Mouse (Mus musculus) hindbrain, embryonic 12.5 days (tissue): ENCODE results near the gene Ddx23. TPM values are rescaled to one million over a fixed set of nuclear protein-coding genes. Genes with fewer than 3 reads are reported as not detected.

ENCODE experiments used
- ATAC-seq: fragments of 200-750 bp; cut with Nextera tagmentation; 2 replicates; pipeline ENCODE4 v1.8.0; 2017; ENCODE audit warnings: moderate TSS enrichment; ENCODE audit not compliant: low FRiP score
- H3K27ac ChIP-seq: fragments of 300-500 bp; sonication (generic); 2 replicates; pipeline ENCODE4 v1.5.1; 2016; ENCODE audit warnings: mild to moderate bottlenecking
- H3K27me3 ChIP-seq: fragments of 300-500 bp; sonication (generic); 2 replicates; pipeline ENCODE4 v1.6.1; 2016; ENCODE audit warnings: mild to moderate bottlenecking
- H3K36me3 ChIP-seq: fragments of 300-500 bp; sonication (generic); 2 replicates; pipeline ENCODE4 v1.6.1; 2016; ENCODE audit warnings: mild to moderate bottlenecking
- H3K4me1 ChIP-seq: fragments of 300-500 bp; sonication (generic); 2 replicates; pipeline ENCODE4 v1.6.1; 2016
- H3K4me2 ChIP-seq: fragments of 300-500 bp; sonication (generic); replicated peaks from 2 replicates; pipeline ENCODE4 v1.6.1; 2016; ENCODE audit warnings: mild to moderate bottlenecking
- H3K4me3 ChIP-seq: fragments of 300-500 bp; sonication (generic); 2 replicates; pipeline ENCODE4 v1.5.1; 2016; ENCODE audit warnings: mild to moderate bottlenecking
- H3K9ac ChIP-seq: fragments of 300-500 bp; sonication (generic); 2 replicates; pipeline ENCODE4 v1.6.1; 2016; ENCODE audit warnings: mild to moderate bottlenecking, moderate library complexity
- H3K9me3 ChIP-seq: fragments of 300-500 bp; sonication (generic); replicated peaks from 2 replicates; pipeline ENCODE4 v1.6.1; 2016; ENCODE audit warnings: mild to moderate bottlenecking
- WGBS: fragments of 180-500 bp; shearing (Covaris S2); methylation state at CpG from one replicate; pipeline ENCODE4 v1.1.7; 2016; 5-methylcytosine and 5-hydroxymethylcytosine counted together
- polyA plus RNA-seq: library from polyadenylated mRNA; unstranded; fragments of >200 nt; fragmentation: Nextera tagmentation; extraction: Ambion mirVana; gene quantifications from 2 replicates; pipeline ENCODE4 v1.2.1, GENCODE M21; 2016

Ddx23 gene
- polyA plus RNA-seq, 1 experiment from 2014 or later = 21.9 TPM

DNA sequence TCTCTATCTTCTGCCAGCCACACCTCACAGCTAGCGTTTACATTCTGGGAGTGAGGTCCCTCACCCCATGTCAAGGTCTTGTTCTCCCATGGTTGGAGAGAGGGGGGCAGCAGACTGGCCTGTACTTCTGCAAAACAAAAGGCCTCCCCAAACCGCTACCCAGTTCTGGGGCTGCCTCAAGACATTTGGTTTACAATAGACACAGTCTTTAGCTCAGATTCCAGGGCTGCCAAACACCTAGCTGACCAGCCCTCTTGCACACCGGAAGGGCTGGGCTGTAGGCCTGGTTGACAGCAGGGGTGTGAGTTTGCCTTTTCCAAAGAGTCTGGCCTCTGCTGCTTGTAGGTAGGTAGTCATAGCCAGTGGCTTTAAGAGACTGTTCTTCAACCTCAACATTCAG, 25.5 kb downstream of the Ddx23 start:
- Histone ChIP-seq H3K27me3 (peaks cover 18% of the 10 kb centered on the region; the same call in 1 of the 2 replicates), H3K4me2 (peak overlapping the region; percentile 88), H3K4me3 (peak overlapping the region; percentile 83; the same call in 1 of the 2 replicates), H3K27ac (no peak overlapping the region), H3K9ac (peak overlapping the region; percentile 94; the same call in 1 of the 2 replicates), H3K36me3 (peaks cover 32% of the 10 kb centered on the region), H3K9me3 (no peaks in the 10 kb centered on the region), H3K4me1 (peaks cover 46% of the 10 kb centered on the region)
- WGBS = 32% methylated on average over 3 of the region's 3 CpGs
- ATAC-seq = no peak

DNA sequence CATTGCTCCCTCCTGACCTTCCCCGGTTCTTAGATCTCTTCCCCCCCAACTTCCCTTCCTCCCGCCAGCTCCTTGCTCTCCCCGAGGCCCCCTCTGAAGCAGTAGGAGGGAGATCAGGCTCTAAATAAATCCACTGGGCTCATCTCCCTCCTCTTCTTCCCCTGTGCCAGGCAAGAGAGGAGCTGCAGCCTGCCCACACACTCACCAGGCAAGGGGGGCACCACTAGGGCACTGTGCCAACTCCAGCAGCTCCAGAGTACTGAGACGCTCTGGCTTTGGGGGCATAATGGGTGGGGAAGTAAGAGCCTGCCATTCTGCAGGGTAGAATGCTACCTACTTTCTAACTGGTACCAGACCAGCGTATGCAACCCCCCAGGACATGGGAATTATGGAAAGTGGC, 26.2 kb downstream of the Ddx23 start:
- peaks cover 52% of the 10 kb centered on the region for H3K4me1 ChIP-seq
- H3K27me3 ChIP-seq = peaks cover 20% of the 10 kb centered on the region
- H3K4me3 ChIP-seq = peak overlapping the region; percentile 83
- peak overlapping the region; percentile 94 for H3K9ac ChIP-seq
- no peak overlapping the region for H3K27ac ChIP-seq
- WGBS = 49% methylated on average over 5 of the region's 5 CpGs
- ATAC-seq = no peak
- H3K4me2 ChIP-seq = peak overlapping the region; percentile 88
- no peaks in the 10 kb centered on the region for H3K9me3 ChIP-seq
- H3K36me3 ChIP-seq = peaks cover 26% of the 10 kb centered on the region

DNA sequence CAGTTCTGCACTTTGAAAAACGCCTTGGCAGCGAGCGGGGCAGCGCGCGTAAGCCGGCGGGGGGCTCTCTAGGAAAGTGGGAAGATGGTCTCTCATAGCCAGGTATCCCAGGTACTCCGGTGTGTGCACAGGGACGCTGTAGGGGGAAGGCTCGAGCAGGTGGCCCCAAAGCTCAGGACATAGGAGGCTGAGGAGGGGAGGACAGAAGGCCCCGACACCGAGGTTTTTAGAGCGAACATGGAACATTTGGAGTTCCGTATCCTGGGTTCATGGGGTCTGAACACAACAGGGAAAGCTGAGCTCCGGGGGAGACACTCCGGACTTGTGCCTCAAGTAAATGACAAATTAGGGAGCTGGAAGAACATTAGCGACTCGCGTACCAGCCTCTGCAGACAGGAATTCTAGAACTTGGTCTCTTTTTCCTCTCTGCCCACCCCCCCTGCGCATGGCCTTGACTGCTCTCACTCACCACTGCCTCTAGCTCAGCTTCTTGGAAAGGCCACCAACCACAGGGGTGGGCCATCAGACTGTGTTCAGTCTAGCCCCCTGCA, 27.3 kb downstream of the Ddx23 start:
- peak overlapping the region; percentile 83 for H3K4me3 ChIP-seq
- H3K9me3 ChIP-seq = no peaks in the 10 kb centered on the region
- peak overlapping the region; percentile 99 for H3K27ac ChIP-seq
- peak; percentile 4; the same call in 1 of the 2 replicates for ATAC-seq
- H3K4me2 ChIP-seq = peak overlapping the region; percentile 88
- peaks cover 61% of the 10 kb centered on the region for H3K4me1 ChIP-seq
- 1% methylated on average over 21 of the region's 21 CpGs for WGBS
- H3K36me3 ChIP-seq = peaks cover 14% of the 10 kb centered on the region
- peak overlapping the region; percentile 94 for H3K9ac ChIP-seq
- peaks cover 31% of the 10 kb centered on the region for H3K27me3 ChIP-seq

DNA sequence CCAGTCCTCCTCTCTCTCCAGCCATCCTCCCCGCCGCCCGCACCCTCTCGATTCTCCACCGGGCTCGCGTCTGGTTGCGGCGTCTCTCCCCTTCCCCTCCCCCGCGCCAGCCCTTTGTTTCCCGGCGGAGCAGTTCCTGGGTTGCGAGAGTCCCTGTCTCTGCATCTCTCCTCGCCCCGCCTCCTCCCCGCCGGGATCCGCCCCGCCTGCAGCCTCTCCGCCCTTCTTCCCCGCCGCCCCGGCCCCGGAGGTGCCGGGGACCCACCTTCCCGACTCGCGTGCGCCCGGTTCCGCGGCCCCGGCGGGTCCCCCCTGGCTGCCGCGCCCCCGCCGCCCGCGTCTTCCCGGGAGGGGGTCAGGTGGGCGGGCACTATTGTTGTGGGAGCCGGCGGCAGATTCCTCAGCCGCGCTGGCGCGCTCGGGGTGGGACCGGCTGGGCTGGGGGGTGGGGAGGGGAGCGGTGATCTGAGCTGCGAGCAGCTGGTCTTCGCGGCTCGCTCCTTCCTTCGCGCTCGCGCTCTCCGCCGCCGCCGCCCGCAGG, 28.1 kb downstream of the Ddx23 start:
- peak; percentile 77 for ATAC-seq
- Histone ChIP-seq H3K9me3 (no peaks in the 10 kb centered on the region), H3K4me1 (peaks cover 66% of the 10 kb centered on the region), H3K4me3 (peak overlapping the region; percentile 83), H3K4me2 (peak overlapping the region; percentile 88), H3K36me3 (peaks cover 7% of the 10 kb centered on the region; the same call in 1 of the 2 replicates), H3K27ac (peak overlapping the region; percentile 99), H3K27me3 (peaks cover 39% of the 10 kb centered on the region), H3K9ac (peak overlapping the region; percentile 94)
- 2% methylated on average over 51 of the region's 65 CpGs for whole genome bisulfite sequencing

DNA sequence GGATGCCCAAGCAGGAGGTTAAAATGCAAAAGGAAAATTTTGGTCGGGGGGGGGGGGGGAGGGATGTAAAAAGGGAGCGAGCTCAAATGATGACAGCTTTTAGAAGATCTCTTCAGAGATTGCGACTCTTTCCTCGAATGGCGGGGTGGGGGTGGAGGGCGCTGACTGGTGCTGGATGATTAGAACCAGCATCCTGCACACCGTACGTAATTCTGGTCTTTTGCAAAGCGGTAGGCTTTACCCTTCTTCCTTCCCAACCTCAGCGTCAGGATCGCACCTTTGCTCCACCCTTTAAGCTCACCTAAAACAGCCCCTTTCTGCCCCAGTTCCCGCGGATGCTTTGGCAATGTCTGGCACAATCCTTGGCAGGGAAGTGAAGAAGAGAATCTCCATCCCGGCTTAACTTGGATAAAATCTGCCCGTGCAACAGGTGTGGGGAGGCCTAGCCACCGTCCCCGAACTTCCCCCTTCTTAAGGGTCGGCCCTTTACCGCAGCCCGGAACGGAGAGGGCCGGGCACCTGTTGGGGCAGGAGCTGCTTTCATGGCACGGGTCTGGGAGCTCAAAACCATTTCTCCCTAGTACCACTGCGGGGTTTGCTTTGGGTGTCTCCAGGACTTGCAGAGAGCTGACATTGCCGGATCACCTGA, 28.7 kb downstream of the Ddx23 start:
- Histone ChIP-seq H3K4me3 (peak overlapping the region; percentile 83), H3K27ac (peak overlapping the region; percentile 99), H3K9ac (peak overlapping the region; percentile 94), H3K4me1 (peaks cover 70% of the 10 kb centered on the region), H3K27me3 (peaks cover 41% of the 10 kb centered on the region), H3K36me3 (0 out of 2 replicates have a peak, but pooled peaks cover under 1% of the 10 kb centered on the region), H3K4me2 (peak overlapping the region; percentile 88), H3K9me3 (no peaks in the 10 kb centered on the region)
- ATAC-seq = peak; percentile 11
- under 1% methylated on average over 25 of the region's 25 CpGs for WGBS

DNA sequence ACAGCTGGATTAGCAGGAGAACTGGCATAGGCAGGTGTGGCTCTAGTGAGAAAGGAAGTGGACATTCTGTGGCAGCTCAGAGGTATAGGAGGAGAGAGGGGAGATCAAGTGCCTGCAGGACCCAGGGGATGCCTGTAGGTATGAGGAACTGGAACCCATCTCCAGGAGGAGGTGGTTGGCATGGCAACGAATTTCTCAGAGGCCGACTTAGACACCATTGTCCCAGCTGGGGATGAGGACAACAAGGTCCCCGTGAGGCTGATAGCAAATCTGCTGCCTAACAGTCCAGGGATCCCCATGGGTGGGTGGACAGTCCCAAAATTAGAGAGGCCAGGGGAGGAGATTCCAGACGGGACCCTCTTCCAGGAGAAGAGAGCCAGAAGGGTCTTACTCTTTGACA, 29.8 kb downstream of the Ddx23 start:
- ATAC-seq = no peak
- peak overlapping the region; percentile 94 for H3K9ac ChIP-seq
- H3K4me3 ChIP-seq = peak overlapping the region; percentile 83
- H3K27me3 ChIP-seq = peaks cover 49% of the 10 kb centered on the region
- peaks cover 79% of the 10 kb centered on the region for H3K4me1 ChIP-seq
- peak overlapping the region; percentile 99 for H3K27ac ChIP-seq
- H3K9me3 ChIP-seq = no peaks in the 10 kb centered on the region
- WGBS = 3% methylated on average over 4 of the region's 4 CpGs
- H3K4me2 ChIP-seq = peak overlapping the region; percentile 88
- H3K36me3 ChIP-seq = no peaks in the 10 kb centered on the region

DNA sequence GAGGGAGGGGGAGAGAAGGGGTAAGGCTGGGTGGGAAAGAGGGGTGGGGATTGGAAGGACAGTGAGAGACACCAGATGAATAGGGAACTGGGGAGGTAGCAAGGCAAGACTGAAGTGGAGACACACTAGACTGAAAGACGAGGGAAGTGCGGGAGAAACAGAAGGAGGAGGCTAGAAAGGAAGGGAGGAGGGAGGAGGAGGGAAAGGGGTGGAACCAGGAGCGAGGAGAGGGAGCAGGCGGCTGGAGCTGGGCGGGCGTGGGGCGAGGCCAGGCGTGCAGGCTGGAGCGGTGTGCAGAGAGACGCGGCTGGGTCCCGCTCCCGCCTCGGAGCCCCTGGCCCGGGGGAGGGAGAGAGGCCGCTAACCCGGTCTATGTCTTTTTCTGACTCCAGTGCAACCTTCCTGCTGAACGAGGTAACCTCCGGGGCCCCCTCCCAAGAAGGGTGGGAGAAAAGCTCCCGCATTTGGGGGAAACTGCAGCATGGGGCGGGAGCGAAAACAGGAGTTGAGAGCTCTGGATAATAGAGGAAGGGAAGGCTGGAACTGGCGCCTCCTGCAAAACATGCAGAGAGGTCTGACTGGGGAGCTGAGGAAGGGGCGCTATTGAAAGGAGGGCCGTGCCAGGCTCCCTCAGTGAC, 30.5 kb downstream of the Ddx23 start:
- peaks cover 74% of the 10 kb centered on the region for H3K4me1 ChIP-seq
- ATAC-seq = peak; percentile 47
- 1% methylated on average over 15 of the region's 25 CpGs for WGBS
- H3K4me2 ChIP-seq = peak overlapping the region; percentile 88
- H3K27me3 ChIP-seq = peaks cover 51% of the 10 kb centered on the region
- H3K9ac ChIP-seq = peak overlapping the region; percentile 94
- H3K4me3 ChIP-seq = peak overlapping the region; percentile 83
- no peaks in the 10 kb centered on the region for H3K9me3 ChIP-seq
- H3K36me3 ChIP-seq = no peaks in the 10 kb centered on the region
- peak overlapping the region; percentile 99 for H3K27ac ChIP-seq

DNA sequence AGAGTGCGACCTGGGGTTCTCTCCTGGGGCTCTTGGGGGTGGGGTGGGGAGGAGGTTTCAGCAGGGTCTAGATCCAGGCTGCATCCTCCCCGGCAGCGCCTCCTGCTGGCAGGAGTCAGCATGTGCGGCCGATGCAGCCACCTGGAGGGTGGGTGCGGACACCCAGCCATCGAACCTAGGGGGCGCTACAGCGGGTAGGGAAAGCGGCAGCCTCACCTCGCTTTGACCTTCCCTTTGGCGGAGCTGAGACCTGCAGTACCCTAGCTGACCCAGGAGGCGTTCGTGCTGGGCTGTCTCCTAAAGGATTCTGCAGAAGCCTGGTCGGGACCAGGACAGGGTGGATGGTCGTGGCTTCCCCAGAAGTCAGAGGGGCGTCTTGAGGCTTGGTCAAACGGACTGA, 31.2 kb downstream of the Ddx23 start:
- ATAC-seq = peak; percentile 3; the same call in 1 of the 2 replicates
- Histone ChIP-seq H3K36me3 (no peaks in the 10 kb centered on the region), H3K4me3 (peak overlapping the region; percentile 83), H3K9ac (peak overlapping the region; percentile 94; the same call in 1 of the 2 replicates), H3K4me2 (peak overlapping the region; percentile 88), H3K27me3 (peaks cover 51% of the 10 kb centered on the region), H3K9me3 (no peaks in the 10 kb centered on the region), H3K27ac (peak overlapping the region; percentile 99), H3K4me1 (peaks cover 67% of the 10 kb centered on the region)
- 0% methylated on average over 18 of the region's 18 CpGs for WGBS

DNA sequence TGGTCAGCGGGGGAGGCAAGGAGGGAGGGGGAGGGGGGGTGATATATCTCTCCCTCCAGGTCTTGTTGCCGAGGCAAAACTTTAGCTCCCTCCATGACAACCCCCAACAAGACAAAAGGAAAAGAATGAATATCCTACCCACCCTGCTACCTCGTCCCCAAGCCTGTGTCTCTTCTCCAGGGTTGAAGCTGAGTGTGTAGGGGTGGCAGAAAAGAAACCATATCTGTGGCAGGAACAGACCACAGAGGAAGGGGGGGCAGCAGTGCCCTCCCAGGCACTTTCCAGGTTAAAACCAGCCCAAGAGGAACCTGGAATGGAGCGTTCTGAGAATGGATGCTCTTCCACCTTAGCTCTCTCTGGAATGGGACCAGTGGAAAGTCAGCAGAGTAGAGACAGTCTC, 32.2 kb downstream of the Ddx23 start, which contains the start of gene Cacnb3:
Gene Cacnb3, plus strand, starts transcription at position 301 of the 400 bp plus-strand sequence.
- H3K4me1 ChIP-seq = peaks cover 62% of the 10 kb centered on the region
- H3K4me2 ChIP-seq = peak within 1 kb of the TSS; percentile 88
- WGBS = 30% methylated on average over 4 of the region's 4 CpGs
- H3K9me3 ChIP-seq = no peaks in the 10 kb centered on the region
- no peak for ATAC-seq
- peak within 1 kb of the TSS; percentile 99 for H3K27ac ChIP-seq
- peaks cover 51% of the 10 kb centered on the region for H3K27me3 ChIP-seq
- peak within 1 kb of the TSS; percentile 83 for H3K4me3 ChIP-seq
- no peaks in the 10 kb centered on the region for H3K36me3 ChIP-seq
- peak within 1 kb of the TSS; percentile 94 for H3K9ac ChIP-seq

DNA sequence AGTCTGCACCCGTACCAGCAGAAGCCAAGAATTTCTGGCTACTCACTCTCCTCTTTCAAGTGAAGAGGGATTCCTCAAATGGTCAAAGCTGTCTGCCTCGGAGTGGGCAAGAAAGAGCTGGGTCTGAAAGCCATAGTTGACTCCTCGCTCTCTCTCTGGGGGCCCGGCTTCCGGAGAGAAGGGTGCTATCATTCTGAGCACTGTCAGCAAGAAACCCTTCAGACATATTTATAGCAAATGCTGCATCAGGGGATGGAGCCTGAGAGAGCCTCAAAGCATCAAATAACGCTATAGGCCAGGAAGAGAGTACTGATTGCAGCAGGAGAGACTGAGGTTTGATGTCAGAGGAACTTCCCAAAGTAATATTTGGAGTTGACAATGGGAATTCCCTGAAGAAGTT, 33.2 kb downstream of the Ddx23 start:
- Histone ChIP-seq H3K9ac (no peak overlapping the region), H3K4me2 (no peak overlapping the region), H3K4me1 (peaks cover 58% of the 10 kb centered on the region), H3K4me3 (no peak overlapping the region), H3K27ac (peak overlapping the region; percentile 76; the same call in 1 of the 2 replicates), H3K9me3 (no peaks in the 10 kb centered on the region), H3K27me3 (peaks cover 51% of the 10 kb centered on the region), H3K36me3 (no peaks in the 10 kb centered on the region)
- WGBS = 55% methylated on average over 6 of the region's 6 CpGs
- no peak for ATAC-seq

DNA sequence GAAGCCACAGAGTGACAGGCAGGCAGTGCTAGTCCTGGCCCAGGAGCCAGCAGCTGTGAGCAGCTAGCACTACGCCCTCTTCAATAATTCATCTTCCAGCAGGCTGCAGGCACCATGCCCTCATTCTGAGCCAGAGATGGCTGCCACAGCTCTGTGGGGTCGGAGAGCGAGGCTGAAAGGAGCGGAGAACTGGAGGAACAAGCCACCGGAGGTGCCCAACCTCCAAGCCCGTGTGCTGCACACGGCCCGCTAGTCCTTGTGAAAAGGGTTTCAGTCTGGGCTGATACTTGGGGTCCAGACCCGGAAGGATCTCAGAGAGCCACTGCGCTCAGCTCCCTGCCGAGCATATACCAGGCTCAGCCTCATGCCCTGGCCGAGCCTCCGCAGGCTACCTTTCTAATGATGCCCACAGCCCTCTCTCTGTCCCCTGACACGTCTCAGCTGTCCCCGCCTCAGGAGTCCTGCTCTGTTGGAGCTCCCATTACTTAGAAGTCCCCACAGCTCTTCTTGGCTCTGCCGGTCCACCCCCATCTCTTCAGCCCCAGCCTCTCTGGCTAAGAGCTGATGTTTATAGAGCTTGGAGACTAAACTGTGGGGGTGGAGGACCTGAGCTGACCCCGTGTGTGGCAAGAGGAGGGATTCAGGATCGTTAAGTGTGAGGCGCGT, 34.0 kb downstream of the Ddx23 start:
- H3K27me3 ChIP-seq = peaks cover 47% of the 10 kb centered on the region
- H3K36me3 ChIP-seq = no peaks in the 10 kb centered on the region
- 0 out of 2 replicates have a peak, but pooled peaks have one; percentile 17 for ATAC-seq
- H3K9ac ChIP-seq = peak overlapping the region; percentile 46
- peak overlapping the region; percentile 76 for H3K27ac ChIP-seq
- 10% methylated on average over 20 of the region's 20 CpGs for WGBS
- peak overlapping the region; percentile 12; the same call in 1 of the 2 replicates for H3K4me3 ChIP-seq
- peak overlapping the region; percentile 47 for H3K4me2 ChIP-seq
- peaks cover 53% of the 10 kb centered on the region for H3K4me1 ChIP-seq
- H3K9me3 ChIP-seq = no peaks in the 10 kb centered on the region
